Mouse (Mus musculus) left cerebral cortex, adult 9 months (tissue): ENCODE results near the gene N4bp3.
"Not testable (repeated sequence)": the region's sequence is repeated elsewhere in the genome, so short reads cannot be mapped to it uniquely, and the experiment has no call there.

Source experiments
- DNase-seq, 2 experiments: peaks; one replicate each; pipeline ENCODE4 v3.0.0; 2022; ENCODE audit warnings: low spot score in 2 of 2

Gene N4bp3

DNA sequence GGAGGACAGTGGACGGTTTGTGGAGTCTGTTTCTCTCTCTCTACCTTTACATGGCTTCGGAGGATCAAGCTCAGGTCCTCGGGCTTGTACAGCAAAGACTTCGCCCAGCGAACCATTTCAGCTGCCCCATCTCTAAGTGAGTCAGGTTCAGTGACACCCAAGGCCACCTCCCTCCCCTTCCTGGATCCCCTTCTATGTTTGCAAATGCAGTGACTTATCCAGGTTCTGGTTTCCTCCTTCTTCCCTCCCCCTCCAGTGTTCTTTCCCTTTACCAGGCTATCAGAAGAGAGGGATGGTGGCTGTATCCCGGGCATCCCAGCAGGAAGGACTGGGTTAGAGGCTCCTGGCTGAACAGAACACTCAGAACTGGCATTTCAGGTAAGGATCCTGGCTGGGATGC, 3.1 kb upstream of the N4bp3 start:
- no peak for DNase-seq

DNA sequence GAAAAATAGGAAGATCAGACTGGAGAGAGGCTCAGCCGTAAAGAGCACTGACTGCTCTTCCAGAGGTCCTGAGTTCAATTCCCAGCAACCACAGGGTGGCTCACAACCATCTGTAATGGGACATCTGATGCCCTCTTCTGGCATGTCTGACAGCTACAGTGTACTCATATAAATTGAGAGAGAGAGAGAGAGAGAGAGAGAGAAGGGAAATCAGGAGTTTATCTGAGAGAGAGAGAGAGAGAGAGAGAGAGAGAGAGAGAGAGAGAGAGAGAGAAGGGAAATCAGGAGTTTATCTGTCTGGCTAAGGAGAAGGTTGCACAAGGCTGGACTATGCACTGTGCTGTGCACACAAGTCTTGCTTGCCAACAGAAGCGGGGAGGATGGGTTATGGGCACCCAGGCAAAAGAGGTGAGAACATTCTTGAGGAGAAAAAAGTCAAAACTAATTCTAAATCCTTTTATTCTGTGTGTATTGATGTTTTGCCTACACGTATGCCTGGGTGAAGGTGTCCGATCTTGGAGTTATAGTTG, 2.3 kb upstream of the N4bp3 start:
- DNase-seq: no peak

DNA sequence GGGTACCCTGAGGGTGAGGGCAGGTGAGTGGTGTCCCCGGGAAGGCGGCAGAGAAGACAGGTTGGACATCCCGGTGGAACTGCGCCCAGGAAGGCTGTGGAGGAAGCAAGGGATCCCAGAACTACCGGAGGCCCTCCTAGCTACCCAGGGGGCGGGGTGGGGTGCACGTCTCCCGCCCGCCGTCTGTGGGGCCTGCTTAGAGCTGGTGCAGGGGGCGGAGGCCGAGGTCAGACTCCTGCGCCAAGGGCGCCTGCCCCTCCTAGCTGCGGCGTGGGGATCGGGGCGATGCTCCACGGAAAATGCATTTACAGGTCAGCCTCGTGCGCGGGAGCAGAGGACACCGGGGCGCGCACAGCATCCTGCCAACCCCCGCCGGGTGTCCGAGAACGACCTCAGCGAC, 381 bp downstream of the N4bp3 start:
- DNase-seq: no peak

DNA sequence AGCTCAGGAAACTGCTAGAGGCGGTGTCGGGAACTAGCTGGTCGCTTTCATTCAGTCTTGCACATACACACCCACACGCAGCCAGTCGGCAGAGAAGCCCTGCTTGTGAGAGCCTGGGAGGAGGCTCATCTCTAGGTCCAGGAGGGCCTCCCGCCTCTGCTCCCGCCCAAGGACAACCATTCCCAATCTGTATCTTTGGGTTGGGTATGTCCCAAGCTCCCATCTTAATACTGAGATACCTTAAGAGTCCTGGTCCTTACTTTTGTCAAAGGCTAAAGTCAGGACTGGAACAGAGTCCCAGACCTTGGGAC, 798 bp downstream of the N4bp3 start:
- DNase-seq: peak in 1 of 2 experiments; percentile 56

DNA sequence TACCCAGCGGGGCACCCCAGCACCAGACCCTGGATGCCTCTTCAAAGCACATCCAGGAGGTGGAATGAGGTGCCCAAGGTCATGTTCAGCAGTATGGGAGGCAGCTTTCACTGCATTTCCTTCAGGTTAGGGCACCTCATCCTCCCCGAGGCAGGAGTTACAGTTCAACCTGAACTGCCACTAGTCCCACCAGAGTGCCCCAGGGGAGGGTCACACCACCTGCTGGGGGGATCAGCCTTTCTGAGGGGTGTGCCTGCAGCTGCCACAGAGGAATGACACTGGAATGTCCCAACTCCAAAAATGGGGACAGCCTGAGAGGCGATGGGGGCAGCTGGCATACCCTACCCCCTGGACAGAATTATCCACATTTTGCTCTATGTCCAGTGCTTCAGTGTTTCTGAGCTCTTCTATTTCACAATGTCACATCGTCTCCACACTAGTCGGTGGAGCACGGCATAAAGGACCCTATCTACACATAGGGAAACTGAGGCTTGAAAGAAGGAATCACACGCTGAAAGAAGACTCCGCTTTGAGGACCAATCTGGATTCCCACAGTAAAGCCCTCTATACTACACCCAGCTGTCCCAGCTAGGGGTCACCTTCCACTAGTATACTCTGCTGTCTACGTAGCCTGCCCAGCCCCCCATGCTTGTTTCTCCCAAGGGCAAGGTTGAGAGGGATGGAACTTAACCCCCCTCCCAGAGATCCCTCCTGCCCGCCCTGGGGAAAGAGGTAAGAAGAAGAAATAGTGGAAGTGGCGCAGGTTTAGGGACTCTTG, 1.3 kb downstream of the N4bp3 start:
- DNase-seq: no peak

DNA sequence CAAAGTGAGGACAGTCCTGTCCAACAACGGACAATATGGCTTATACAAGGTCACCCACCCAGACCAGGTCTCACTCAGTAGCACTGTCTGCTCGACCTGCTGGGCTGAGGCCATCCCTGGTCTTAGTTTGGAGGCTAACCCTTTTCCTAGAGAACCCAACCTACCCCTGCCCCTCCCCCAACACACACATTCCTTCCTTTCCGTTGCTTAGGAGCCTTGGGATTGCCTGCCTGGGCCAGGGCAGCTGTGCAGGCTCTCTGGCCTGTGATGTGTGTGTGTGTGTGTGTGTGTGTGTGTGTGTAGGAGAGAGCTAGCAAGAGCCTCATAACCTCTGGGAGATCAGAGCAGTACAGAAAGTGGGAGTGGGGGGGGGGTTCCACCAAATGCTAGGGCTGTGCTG, 2.1 kb downstream of the N4bp3 start:
- DNase-seq: no peak

DNA sequence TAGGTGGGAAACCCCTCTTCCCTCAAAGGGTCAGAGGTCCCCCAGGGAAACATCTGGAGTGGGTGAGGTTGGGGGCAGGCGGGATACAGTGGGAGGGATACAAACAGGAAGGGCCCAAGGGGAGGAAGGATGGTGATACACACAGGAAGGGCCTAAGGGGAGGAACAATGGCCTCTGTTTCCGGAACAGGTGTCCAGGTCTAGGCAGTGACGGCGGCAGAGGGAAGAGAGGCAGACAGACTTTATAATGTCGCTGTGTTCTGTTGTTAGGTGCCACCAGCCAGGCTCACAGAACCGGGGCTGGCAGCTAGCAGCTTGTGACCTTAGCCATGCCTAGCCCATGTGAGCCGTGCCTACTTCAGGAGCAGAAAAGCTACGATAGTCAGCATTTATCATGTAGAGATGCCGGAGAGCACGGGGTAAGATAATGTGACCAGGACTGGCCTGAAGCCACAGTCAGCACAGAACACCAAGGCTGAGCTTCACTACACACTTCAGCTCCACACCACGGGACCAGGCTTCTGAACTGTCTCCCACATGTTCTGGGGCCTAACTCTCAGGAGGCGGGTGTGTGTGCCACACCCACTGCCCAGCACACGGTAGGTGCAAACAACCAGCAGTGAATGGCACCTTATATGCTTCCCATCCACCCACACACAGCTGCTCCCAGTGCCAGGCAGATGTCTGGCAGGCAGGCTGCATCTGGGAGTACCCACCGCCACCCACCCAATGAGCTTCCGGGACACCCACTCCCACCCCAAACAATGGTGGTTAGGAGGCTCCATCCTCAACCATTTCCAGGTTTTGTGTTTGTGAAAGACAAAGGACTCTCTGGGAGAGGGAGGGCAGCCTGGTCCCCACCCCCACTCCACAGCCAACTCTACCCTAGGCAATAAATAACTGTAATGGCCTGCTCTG, 3.6 kb downstream of the N4bp3 start:
- DNase-seq: no peak

DNA sequence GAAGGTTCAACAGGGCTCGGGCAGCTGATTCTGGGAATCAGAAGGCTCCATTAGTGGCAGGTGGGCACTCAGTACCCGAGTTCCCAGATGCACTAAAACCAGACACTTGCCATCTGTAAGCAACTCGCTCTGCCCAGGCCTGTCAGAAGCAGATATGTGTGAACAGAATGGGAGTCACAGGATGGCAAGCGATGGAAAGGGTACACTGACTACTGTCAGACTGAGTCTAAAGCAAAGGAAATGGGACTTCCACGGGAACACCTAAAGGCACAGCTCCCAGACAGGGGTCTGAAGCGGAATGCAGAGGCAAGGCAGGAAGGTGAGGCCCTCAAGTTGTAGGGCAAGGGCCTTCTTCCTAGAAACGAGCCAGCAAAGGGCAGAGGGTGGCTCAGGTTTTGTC, 4.4 kb downstream of the N4bp3 start:
- no peak for DNase-seq

DNA sequence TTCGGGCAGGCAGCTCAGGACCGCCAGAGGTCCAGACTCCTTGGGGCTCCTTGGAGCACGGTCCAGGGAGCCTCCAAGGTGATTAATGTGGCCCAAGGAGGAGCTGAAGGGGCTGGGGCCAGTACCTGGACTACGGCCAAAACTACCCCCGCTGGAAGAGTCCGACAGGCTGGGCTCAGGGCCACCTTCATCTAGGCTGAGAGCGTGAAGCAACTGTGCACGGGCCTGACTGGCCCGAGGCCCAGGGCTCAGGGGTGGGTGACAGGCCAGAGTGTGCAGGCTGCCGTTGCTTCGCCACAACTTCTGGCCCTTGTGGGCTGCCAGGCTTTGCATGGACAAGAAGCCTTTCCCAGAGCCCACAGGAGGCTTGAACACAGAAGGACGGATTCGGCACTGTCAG, 5.3 kb downstream of the N4bp3 start:
- no peak for DNase-seq

DNA sequence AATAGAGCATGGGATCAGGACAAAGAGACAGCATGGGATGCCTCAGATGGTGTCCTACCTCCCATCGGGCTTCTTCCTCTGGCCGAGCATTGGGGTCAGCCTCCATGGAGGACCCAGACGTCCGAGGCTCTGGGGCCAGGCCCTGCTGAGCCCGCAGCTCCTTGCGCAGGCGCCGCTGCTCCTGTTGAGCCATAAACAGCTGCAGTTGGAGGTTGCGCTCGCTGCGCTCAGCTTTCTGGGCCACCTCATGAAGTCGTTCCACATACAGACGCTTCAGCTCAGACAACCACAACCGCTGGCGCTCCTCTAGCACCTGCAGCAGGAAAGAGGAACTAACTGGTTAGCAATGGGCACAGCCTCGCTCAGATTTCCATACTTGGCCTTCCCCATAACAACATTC, 6.4 kb downstream of the N4bp3 start:
- DNase-seq: no peak

DNA sequence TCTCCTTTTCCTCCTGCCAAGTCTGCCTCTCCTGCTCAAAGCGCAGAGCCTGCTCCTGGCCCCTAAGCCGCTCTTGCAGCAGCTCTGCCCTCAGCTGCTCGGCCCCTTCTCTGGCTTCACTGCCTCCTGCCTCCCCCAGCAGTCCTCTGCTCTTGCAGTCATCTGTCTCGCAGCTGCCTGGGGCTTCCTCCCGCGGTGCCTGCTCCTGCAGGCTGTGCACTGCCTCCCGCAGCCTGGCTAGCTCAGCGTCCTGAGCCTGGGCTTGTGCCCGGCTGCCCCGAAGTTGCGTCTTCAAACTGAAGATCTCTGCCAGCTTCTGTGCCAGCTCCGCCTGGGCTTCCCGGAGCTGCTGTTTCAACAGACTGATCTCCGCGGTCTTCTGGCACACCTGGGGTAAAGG, 6.9 kb downstream of the N4bp3 start:
- no peak for DNase-seq

DNA sequence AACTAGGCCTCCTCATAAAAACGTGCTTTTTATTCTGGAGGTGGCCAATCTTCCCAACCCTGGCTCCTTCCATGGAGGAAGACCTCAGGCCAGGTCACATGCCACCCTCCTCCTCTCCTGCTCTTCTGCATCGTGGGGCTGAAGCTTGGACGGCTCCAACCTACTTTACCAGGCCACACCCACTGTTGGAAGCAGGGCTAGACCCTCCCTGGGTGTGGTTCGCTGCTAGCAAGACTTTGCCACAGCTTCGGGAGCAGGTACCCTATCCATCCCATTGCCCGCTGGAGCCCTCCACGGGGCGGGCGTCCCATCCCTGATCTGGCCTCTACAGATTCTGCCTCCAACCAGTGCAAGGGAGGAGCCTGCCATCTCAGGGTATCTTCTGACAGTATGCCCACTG, 7.4 kb downstream of the N4bp3 start:
- DNase-seq: no peak

DNA sequence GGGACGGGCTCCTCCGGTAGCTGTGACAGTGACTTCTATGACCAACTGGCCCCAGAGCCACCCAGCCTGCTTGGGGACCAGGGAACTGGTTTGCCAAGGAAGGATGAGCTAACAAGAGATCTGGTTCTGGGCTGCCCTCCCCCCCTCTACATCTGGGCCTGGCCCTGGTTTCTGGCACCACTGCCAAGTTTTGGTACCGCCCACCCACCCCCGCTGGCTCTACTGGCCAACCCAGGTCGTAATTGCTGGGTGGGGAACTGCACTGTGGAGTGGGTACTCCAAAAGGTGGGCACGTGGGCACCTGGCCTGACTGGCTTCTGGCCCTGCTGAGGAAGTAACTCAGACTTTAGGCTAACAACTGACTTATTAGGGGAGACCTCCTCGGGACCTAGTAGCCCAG, 9.9 kb downstream of the N4bp3 start:
- no peak for DNase-seq

DNA sequence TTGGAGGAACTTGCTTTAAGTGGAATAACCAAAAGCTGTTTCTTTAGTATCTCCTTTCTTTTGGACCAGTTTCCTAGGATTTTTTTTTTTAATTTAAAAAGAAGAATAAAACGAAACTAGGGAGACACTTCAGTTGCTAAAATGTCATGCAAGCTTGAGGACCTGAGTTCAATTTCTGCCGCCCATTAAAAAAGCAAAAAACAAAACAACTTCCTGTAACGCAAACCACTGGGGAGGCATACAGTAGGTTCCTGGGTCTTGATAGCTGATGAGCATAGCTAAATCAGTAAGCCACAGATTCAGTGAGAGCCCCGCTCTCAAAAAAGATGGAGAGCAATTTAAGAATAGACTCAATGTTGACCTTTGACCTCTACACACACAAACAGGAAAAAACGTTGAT, 12.1 kb downstream of the N4bp3 start:
- DNase-seq: no peak

DNA sequence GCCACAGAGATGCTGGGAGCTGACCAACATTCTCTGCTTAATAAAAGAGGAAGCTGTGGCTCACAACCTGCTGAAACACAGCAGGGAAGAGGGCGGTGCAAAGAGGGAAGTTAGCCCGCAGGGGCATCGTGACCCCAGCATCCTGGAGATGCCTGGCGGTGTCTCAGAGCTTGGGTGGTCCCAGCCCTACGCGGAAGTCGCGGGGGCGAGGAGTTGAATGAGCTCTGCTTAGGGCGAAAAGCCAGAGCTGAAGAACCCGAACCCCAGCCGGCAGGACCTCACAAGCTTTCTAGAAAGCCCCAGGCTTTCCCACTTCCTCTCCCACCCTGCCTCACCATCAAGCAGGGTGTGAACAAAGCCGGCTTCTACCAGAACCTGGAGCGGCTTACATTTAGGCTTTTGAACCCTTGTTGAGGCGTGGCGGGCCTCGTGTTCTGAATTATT, 12.6 kb downstream of the N4bp3 start:
- DNase-seq: no peak

DNA sequence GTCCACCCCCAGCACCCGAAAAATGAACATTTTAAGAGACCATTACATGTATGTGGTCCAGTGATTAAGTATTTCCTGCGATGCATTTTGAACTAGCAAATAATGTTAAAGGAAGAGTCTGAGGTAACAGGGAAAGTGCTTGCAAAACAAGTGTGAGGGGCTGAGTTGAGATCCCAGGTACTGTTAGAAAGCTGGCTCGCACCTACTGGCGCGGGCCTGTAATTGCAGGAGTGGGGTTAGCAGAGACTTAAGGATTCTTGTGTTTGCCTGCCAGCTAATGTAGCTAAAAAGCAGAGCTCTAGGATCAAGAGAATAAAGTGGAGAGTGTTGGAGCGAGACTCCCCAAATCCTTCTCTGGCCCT, 14.3 kb downstream of the N4bp3 start:
- DNase-seq: peak in 1 of 2 experiments; percentile 72

DNA sequence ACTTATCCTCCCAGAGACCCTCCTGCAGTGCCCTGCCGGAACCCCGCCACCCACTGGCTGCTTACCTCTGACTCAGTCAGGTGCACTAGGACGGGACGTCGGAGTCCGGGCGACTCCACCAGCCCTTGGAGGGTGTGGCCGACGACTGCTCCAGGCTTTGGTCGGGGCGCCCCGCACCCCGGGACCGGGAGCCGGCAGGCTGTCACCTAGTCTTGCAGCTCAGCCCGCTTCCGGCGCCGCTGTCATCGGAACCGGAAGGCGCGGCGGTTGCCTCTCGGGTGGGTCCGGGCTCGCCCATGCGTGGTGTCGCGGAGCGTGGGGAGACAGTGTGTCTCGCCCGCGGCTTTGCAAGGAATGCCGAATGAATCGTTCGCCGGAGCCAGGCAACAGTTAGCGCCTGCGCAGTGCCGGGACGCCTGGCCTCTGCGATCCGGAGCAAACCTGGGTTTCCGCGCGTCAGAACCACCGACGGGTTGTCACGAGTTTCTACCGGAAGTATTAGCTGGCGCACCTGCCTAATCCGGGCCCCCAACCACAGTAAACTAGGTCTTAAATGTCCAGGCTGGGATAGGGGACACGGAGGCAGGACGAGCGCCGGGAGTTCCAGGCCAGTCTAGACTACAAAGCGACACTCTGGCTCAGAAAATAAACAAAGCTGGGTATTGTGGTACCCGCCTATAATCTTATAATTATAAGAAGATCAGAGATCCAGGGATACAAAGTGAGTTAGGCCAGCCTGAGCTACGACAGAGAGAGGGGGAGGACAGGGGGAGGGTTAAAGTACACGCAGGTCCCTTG, 14.9 kb downstream of the N4bp3 start, which contains the start of gene Rmnd5b:
Rmnd5b (minus strand) TSS at position 372 of the 798 bp plus-strand sequence.
- DNase-seq: peak; percentile 90 to 94

DNA sequence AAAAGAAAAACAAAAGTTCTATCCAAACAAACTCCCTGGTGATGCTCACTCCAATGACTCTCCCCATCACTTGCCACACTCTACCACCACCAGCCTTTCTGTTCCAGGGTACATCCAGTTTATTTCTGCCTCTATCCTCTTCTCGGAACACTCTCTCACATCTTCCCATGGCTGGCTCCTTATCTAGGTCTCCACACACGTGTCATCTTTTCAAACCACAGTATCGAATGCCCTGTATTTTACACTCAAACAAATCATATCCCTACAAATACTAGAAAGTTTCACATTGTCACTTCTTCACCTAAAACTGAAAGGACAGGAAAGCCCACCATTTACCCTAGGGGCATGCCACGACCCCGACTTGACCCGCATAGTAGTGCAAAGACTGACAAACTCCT, 15.5 kb downstream of the N4bp3 start:
- DNase-seq: no peak

DNA sequence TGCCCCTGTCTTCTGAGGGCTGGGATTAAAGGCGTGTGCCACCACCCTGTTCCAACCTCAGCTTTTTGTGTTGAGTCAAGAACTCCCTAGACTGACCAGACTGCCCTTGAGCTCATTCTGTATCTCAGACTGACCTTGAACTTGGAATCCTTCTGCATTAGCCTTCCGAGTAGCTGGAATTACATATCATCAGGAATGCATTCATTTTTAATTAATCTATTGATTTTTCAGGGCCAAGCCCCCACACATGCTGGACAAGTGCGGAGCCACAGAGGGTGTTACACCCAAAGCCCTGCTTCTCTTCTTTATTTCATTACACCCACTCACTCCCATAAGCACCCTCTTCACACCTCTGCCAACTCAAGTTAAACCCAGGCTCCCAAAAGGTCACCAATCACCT, 16.9 kb downstream of the N4bp3 start:
- no peak for DNase-seq

DNA sequence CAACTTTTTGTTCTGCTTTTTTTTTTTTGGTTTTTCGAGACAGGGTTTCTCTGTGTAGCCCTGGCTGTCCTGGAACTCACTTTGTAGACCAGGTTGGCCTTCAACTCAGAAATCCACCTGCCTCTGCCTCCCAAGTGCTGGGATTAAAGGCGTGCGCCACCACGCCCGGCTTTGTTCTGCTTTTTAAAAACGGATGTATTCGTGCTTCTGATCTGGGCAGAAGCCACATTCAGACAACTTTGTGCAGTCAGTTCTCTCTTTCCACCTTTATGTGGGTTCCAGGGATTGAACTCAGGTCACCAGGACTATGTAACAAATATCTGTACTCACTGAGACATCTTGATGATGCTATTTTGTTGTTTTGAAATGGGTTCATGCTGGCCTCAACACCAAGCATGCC, 17.4 kb downstream of the N4bp3 start:
- not testable (repeated sequence) for DNase-seq

DNA sequence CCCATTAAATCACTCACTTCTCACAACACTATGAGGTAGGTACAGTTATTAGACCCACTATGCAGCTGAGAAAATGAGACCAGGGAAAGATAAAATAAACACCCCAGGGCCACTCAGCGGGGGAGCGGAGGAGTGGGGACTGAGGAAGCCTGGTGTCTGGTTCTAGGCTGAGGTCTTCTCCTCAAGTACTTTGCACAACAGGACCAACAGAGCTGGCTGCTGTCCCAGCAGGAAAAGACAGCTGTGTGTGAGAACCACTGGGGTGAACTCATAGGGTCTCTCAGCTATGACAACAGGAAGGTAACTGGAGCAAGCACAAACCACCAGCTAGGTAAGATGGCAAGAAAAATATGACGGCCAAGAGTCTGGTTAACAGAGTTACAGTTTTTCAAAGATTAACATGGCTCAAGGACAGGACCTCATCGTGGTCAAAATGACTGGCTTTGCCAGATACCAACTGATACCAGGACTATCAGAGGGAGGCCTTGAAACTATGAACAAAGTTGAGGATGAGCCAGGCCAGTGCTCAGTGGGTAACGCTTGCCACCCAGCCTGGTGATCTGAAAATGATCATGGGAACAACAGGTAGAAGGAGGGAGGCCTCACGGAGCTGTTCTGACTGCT, 18.4 kb downstream of the N4bp3 start:
- no peak for DNase-seq
